ENCODE assay signal across 11 mouse cellular contexts in genomic region chr13:113859392-113859776, GRCm38 (mm10).
DNase-seq lines count a peak whose midpoint lies in the region; ATAC-seq and TF ChIP-seq lines count a peak whose summit lies in the region.
"Had no signal": no experiment of that assay in that cellular context is flagged by ENCODE, and none has a peak within 500 bp of the region (broad histone marks: within the 10 kb centered on the region; RNA-seq: fewer than 3 reads in every experiment).

No protein-coding gene starts in this region.

- 74% methylated on average over 11 of the region's 11 CpGs for WGBS in forebrain, postnatal 0 days
- WGBS in forebrain, embryonic 16.5 days: 75% methylated on average over 11 of the region's 11 CpGs
- WGBS in midbrain, embryonic 15.5 days: 77% methylated on average over 11 of the region's 11 CpGs
- 84% methylated on average over 11 of the region's 11 CpGs for WGBS in midbrain, postnatal 0 days
- 80% methylated on average over 11 of the region's 11 CpGs for whole genome bisulfite sequencing in hindbrain, embryonic 11.5 days

- H3K27ac ChIP-seq in forebrain, postnatal 0 days (ENCODE audit: low read depth, low read length): no peak overlapping the region
- H3K27ac ChIP-seq in forebrain, embryonic 16.5 days (ENCODE audit: low read length): no peak overlapping the region
- H3K27ac ChIP-seq in midbrain, embryonic 15.5 days: 0 out of 2 replicates have a peak overlapping the region, but pooled peaks have one; percentile 11
- H3K27ac ChIP-seq in midbrain, postnatal 0 days (ENCODE audit: low read depth, low read length): no peak overlapping the region
- H3K27ac ChIP-seq in hindbrain, embryonic 11.5 days (ENCODE audit: low read depth, low read length): peak overlapping the region; percentile 61; the same call in 1 of the 2 replicates
- H3K27ac ChIP-seq: left cerebral cortex, adult 2 months had no signal

- 0 out of 2 replicates have a peak, but pooled peaks have one; percentile 23 for ATAC-seq in forebrain, postnatal 0 days
- ATAC-seq in forebrain, embryonic 16.5 days: no peak
- 0 out of 2 replicates have a peak, but pooled peaks have one; percentile 31 for ATAC-seq in midbrain, embryonic 15.5 days (replicated peaks)
- ATAC-seq in midbrain, postnatal 0 days (ENCODE audit: low FRiP score): no peak
- no peak for ATAC-seq in hindbrain, embryonic 11.5 days (ENCODE audit: low FRiP score)
- peak; percentile 40; the same call in 1 of the 2 replicates for ATAC-seq in megakaryocyte progenitor cell, adult 5-6 weeks (replicated peaks; ENCODE audit: poor library complexity)

- H3K9ac ChIP-seq in forebrain, postnatal 0 days: no peak overlapping the region
- H3K9ac ChIP-seq in forebrain, embryonic 16.5 days (replicated peaks; ENCODE audit: low read depth, low read length): no peak overlapping the region
- no peak overlapping the region for H3K9ac ChIP-seq in midbrain, embryonic 15.5 days
- no peak overlapping the region for H3K9ac ChIP-seq in midbrain, postnatal 0 days (replicated peaks; ENCODE audit: low read length, poor library complexity, severe bottlenecking)
- H3K9ac ChIP-seq in hindbrain, embryonic 11.5 days (ENCODE audit: low read depth, low read length): no peak overlapping the region

- H3K36me3 ChIP-seq in forebrain, postnatal 0 days (ENCODE audit: insufficient read depth): no peaks in the 10 kb centered on the region
- no peaks in the 10 kb centered on the region for H3K36me3 ChIP-seq in forebrain, embryonic 16.5 days (ENCODE audit: control insufficient read depth, insufficient read depth)
- no peaks in the 10 kb centered on the region for H3K36me3 ChIP-seq in midbrain, embryonic 15.5 days (replicated peaks)
- no peaks in the 10 kb centered on the region for H3K36me3 ChIP-seq in midbrain, postnatal 0 days (ENCODE audit: insufficient read depth, low read length)
- H3K36me3 ChIP-seq in hindbrain, embryonic 11.5 days (ENCODE audit: control insufficient read depth, insufficient read depth, low read length): no peaks in the 10 kb centered on the region

- TF ChIP-seq CTCF in forebrain, postnatal 0 days (IDR thresholded peaks at IDR 0.05; ENCODE audit: low read depth): no peak
- TF ChIP-seq CTCF in midbrain, postnatal 0 days (IDR thresholded peaks at IDR 0.05): no peak

- no peak overlapping the region for H3K4me2 ChIP-seq in forebrain, postnatal 0 days (ENCODE audit: low read depth)
- H3K4me2 ChIP-seq in forebrain, embryonic 16.5 days (ENCODE audit: low read length): no peak overlapping the region
- H3K4me2 ChIP-seq in midbrain, embryonic 15.5 days: no peak overlapping the region
- no peak overlapping the region for H3K4me2 ChIP-seq in midbrain, postnatal 0 days (ENCODE audit: low read depth, low read length, poor library complexity, severe bottlenecking)
- no peak overlapping the region for H3K4me2 ChIP-seq in hindbrain, embryonic 11.5 days (replicated peaks; ENCODE audit: low read depth, low read length)

- no peaks in the 10 kb centered on the region for H3K27me3 ChIP-seq in forebrain, postnatal 0 days (ENCODE audit: insufficient read depth, low read length)
- H3K27me3 ChIP-seq in forebrain, embryonic 16.5 days (replicated peaks; ENCODE audit: control insufficient read depth, insufficient read depth, low read length): no peaks in the 10 kb centered on the region
- H3K27me3 ChIP-seq in midbrain, embryonic 15.5 days (replicated peaks): no peaks in the 10 kb centered on the region
- H3K27me3 ChIP-seq in midbrain, postnatal 0 days (ENCODE audit: insufficient read depth, low read length): no peaks in the 10 kb centered on the region
- no peaks in the 10 kb centered on the region for H3K27me3 ChIP-seq in hindbrain, embryonic 11.5 days (ENCODE audit: control insufficient read depth, insufficient read depth, low read length)

- 0 out of 2 replicates have a peak, but pooled peaks cover 3% of the 10 kb centered on the region for H3K4me1 ChIP-seq in forebrain, postnatal 0 days (ENCODE audit: insufficient read depth)
- H3K4me1 ChIP-seq in forebrain, embryonic 16.5 days (replicated peaks; ENCODE audit: control insufficient read depth, insufficient read depth, low read length): peaks cover 4% of the 10 kb centered on the region; the same call in 1 of the 2 replicates
- H3K4me1 ChIP-seq in midbrain, embryonic 15.5 days: peaks cover 10% of the 10 kb centered on the region; the same call in 1 of the 2 replicates
- no peaks in the 10 kb centered on the region for H3K4me1 ChIP-seq in midbrain, postnatal 0 days (ENCODE audit: insufficient read depth, low read length)
- H3K4me1 ChIP-seq in hindbrain, embryonic 11.5 days (replicated peaks; ENCODE audit: control insufficient read depth, insufficient read depth, low read length): no peaks in the 10 kb centered on the region

- H3K9me3 ChIP-seq in forebrain, postnatal 0 days (ENCODE audit: low read length): no peaks in the 10 kb centered on the region
- no peaks in the 10 kb centered on the region for H3K9me3 ChIP-seq in forebrain, embryonic 16.5 days (ENCODE audit: control insufficient read depth, low read length)
- no peaks in the 10 kb centered on the region for H3K9me3 ChIP-seq in midbrain, embryonic 15.5 days
- H3K9me3 ChIP-seq in midbrain, postnatal 0 days (ENCODE audit: low read length): no peaks in the 10 kb centered on the region
- H3K9me3 ChIP-seq in hindbrain, embryonic 11.5 days (ENCODE audit: control insufficient read depth, low read length): no peaks in the 10 kb centered on the region

- DNase-seq in forebrain, postnatal 0 days: no peak
- DNase-seq in midbrain, postnatal 0 days (ENCODE audit: low spot score): no peak
- no peak for DNase-seq in hindbrain, embryonic 11.5 days (ENCODE audit: low spot score)
- no peak for DNase-seq in frontal cortex, postnatal 36 days (ENCODE audit: low spot score in 2 of 2)
- DNase-seq in cerebellum, postnatal 14 days: no peak
- DNase-seq: adrenal gland, postnatal 25 days; cerebellum, postnatal 36 days had no signal

- H3K4me3 ChIP-seq in forebrain, postnatal 0 days (ENCODE audit: low read depth, low read length): no peak overlapping the region
- no peak overlapping the region for H3K4me3 ChIP-seq in forebrain, embryonic 16.5 days (replicated peaks; ENCODE audit: low read length)
- no peak overlapping the region for H3K4me3 ChIP-seq in midbrain, embryonic 15.5 days
- no peak overlapping the region for H3K4me3 ChIP-seq in midbrain, postnatal 0 days (ENCODE audit: low read depth, low read length)
- no peak overlapping the region for H3K4me3 ChIP-seq in hindbrain, embryonic 11.5 days (ENCODE audit: low read depth, low read length)
- H3K4me3 ChIP-seq: left cerebral cortex, adult 2 months had no signal

Comparison
In these comparisons a context has a peak if more than half of its experiments do, and no peak if none do; other contexts are left out.
1. ATAC-seq: peak in forebrain, postnatal 0 days (single experiment), midbrain, embryonic 15.5 days (single experiment) and megakaryocyte progenitor cell, adult 5-6 weeks (single experiment); none in forebrain, embryonic 16.5 days (single experiment), midbrain, postnatal 0 days (single experiment) and hindbrain, embryonic 11.5 days (single experiment).
2. H3K27ac ChIP-seq: peak in midbrain, embryonic 15.5 days (single experiment) and hindbrain, embryonic 11.5 days (single experiment); none in forebrain, postnatal 0 days (single experiment), forebrain, embryonic 16.5 days (single experiment) and midbrain, postnatal 0 days (single experiment).